ENCODE assay signal across 27 mouse cellular contexts in genomic region chr13:52794232-52794631, GRCm38 (mm10).
"Had no signal": no experiment of that assay in that cellular context is flagged by ENCODE, and none has a peak within 500 bp of the region (broad histone marks: within the 10 kb centered on the region; RNA-seq: fewer than 3 reads in every experiment).

No protein-coding gene starts in this region.

- H3K27me3 ChIP-seq: hindbrain, embryonic 12.5 days; kidney, embryonic 15.5 days; limb, embryonic 12.5 days; liver, embryonic 13.5 days had no signal

- H3K27ac ChIP-seq: heart, embryonic 10.5 days; hindbrain, embryonic 10.5 days; hindbrain, embryonic 12.5 days; hindbrain, embryonic 14.5 days; kidney, embryonic 15.5 days; kidney, postnatal 0 days; left cerebral cortex, adult 2 months; limb, embryonic 10.5 days; limb, embryonic 12.5 days; liver, embryonic 13.5 days had no signal

- ATAC-seq: hindbrain, embryonic 16.5 days; intestine, embryonic 16.5 days had no signal

- H3K4me1 ChIP-seq: heart, embryonic 10.5 days; heart, embryonic 12.5 days; hindbrain, embryonic 10.5 days; hindbrain, embryonic 12.5 days; limb, embryonic 12.5 days; liver, embryonic 13.5 days had no signal

- DNase-seq: gastrocnemius, postnatal 14 days; gastrocnemius, postnatal 36 days; heart, adult 11 months; heart, postnatal 10 days; heart, postnatal 4 days; kidney, adult 11 months; kidney, adult 2 months; kidney, adult 9 months; kidney, postnatal 14 days; kidney, postnatal 36 days; layer of hippocampus, adult 9-11 months; layer of hippocampus, postnatal 36 days; liver; liver, embryonic 13.5 days had no signal

- H3K36me3 ChIP-seq: heart, embryonic 10.5 days; heart, embryonic 12.5 days; hindbrain, embryonic 10.5 days; hindbrain, embryonic 12.5 days; kidney, embryonic 15.5 days; limb, embryonic 10.5 days; limb, embryonic 12.5 days; liver, embryonic 13.5 days had no signal

- H3K9me3 ChIP-seq: heart, embryonic 10.5 days; heart, embryonic 12.5 days; hindbrain, embryonic 10.5 days; hindbrain, embryonic 12.5 days; kidney, embryonic 15.5 days; limb, embryonic 10.5 days; limb, embryonic 12.5 days; liver, embryonic 13.5 days had no signal

- H3K9ac ChIP-seq: heart, embryonic 12.5 days; hindbrain, embryonic 12.5 days; hindbrain, embryonic 14.5 days; kidney, embryonic 15.5 days; limb, embryonic 12.5 days; liver, embryonic 13.5 days had no signal

- H3K4me2 ChIP-seq: heart, embryonic 12.5 days; hindbrain, embryonic 12.5 days; hindbrain, embryonic 14.5 days; kidney, embryonic 15.5 days; limb, embryonic 12.5 days; liver, embryonic 11.5 days; liver, embryonic 13.5 days had no signal

- H3K4me3 ChIP-seq: heart, embryonic 10.5 days; heart, embryonic 12.5 days; hindbrain, embryonic 10.5 days; hindbrain, embryonic 12.5 days; kidney, embryonic 15.5 days; left cerebral cortex, adult 2 months; limb, embryonic 10.5 days; limb, embryonic 12.5 days; liver, embryonic 13.5 days had no signal
